Comparison of ENCODE assay signal across 26 mouse cellular contexts in the genomic region with DNA sequence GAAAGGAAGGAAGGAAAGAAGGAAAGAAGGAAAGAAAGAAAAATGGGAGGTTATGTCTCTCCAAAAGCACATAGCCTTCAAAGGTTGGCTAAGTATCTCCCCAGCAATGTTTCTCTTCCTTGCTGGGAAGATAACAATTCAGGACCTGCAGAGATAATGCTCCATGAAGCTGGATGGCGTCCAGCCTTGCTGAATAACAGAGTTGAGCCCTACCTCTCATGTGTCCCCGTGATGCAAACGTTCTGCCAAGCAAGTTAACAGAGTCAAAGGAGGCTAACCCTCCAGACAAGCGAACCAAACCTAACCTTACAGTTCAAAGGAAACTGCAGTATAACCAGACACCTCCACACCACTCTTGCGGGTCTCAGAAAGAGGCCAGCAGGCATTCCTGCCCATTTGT.
A peak's percentile ranks its signal among the peaks of the same experiment; 100 is the strongest.
DNase-seq lines count a peak whose midpoint lies in the region; ATAC-seq lines count a peak whose summit lies in the region.
"Had no signal": no experiment of that assay in that cellular context is flagged by ENCODE, and none has a peak within 500 bp of the region (broad histone marks: within the 10 kb centered on the region; RNA-seq: fewer than 3 reads in every experiment).

No protein-coding gene starts in this region.

- ATAC-seq in megakaryocyte-erythroid progenitor cell, adult 5-6 weeks (replicated peaks; ENCODE audit: low FRiP score, low TSS enrichment, poor library complexity, severe bottlenecking) = peak; percentile 94
- ATAC-seq: CD4-positive, CD25-positive, alpha-beta regulatory T cell, adult 4 months; forebrain, embryonic 14.5 days; hindbrain, postnatal 0 days; intestine, embryonic 15.5 days; liver, embryonic 12.5 days; liver, postnatal 0 days had no signal

- peak; percentile 46 for DNase-seq in adrenal gland, postnatal 25 days
- DNase-seq in adrenal gland, postnatal 4 days (ENCODE audit: low spot score in 2 of 2) = no peak
- peak; percentile 8 for DNase-seq in ovary, adult 18-20 months (ENCODE audit: low spot score)
- DNase-seq in ovary, postnatal 10 days (ENCODE audit: low spot score) = no peak
- DNase-seq in NIH3T3 (ENCODE audit: low read depth) = peak; percentile 9
- no peak for DNase-seq in kidney, postnatal 14 days
- DNase-seq: cerebellum, adult 2 months; cerebellum, postnatal 14 days; gastrocnemius, postnatal 14 days; heart, postnatal 14 days; kidney, adult 2 months; kidney, postnatal 4 days; left cerebral cortex, postnatal 4 days; liver, postnatal 0 days; lung, postnatal 36 days; midbrain, embryonic 14.5 days; right cerebral cortex, postnatal 25 days; spleen, adult 18-20 months; thymus, adult 2 months; thymus, postnatal 4 days had no signal

Comparison
In these comparisons a context has a peak if more than half of its experiments do, and no peak if none do; other contexts are left out.
1. DNase-seq: peak in adrenal gland, postnatal 25 days (single experiment), ovary, adult 18-20 months (single experiment) and NIH3T3 (single experiment); none in adrenal gland, postnatal 4 days (0 of 2), ovary, postnatal 10 days (single experiment) and kidney, postnatal 14 days (single experiment).